Mouse (Mus musculus): Measurements from ENCODE around the gene Ehd1.
"Not testable (repeated sequence)": the region's sequence is repeated elsewhere in the genome, so short reads cannot be mapped to it uniquely, and the experiment has no call there.

Ehd1 gene

GRCm38 (mm10) chr19:6281122-6282020, 4.8 kb downstream of the Ehd1 start:
- no peak for DNase-seq

- DNase-seq: no peak
These were observed 6.5 kb downstream of the Ehd1 start for GRCm38 (mm10) chr19:6283001-6283400.

GRCm38 (mm10) chr19:6284502-6284901, 8.0 kb downstream of the Ehd1 start:
- no peak for DNase-seq

GRCm38 (mm10) chr19:6285226-6285625, 8.7 kb downstream of the Ehd1 start:
- DNase-seq: no peak

GRCm38 (mm10) chr19:6285632-6286433, 9.3 kb downstream of the Ehd1 start:
- DNase-seq: peak; percentile 48

- no peak for DNase-seq
These were observed 10.2 kb downstream of the Ehd1 start for GRCm38 (mm10) chr19:6286434-6287401.

GRCm38 (mm10) chr19:6288236-6288894, 11.8 kb downstream of the Ehd1 start:
- DNase-seq: no peak

GRCm38 (mm10) chr19:6289696-6290238, 13.2 kb downstream of the Ehd1 start:
- DNase-seq: no peak

- DNase-seq: not testable (repeated sequence)
These were observed 14.2 kb downstream of the Ehd1 start for GRCm38 (mm10) chr19:6290720-6291116.

- peak; percentile 89 for DNase-seq
These were observed 14.7 kb downstream of the Ehd1 start for GRCm38 (mm10) chr19:6291117-6291781.

- DNase-seq: no peak
These were observed 15.7 kb downstream of the Ehd1 start for GRCm38 (mm10) chr19:6292262-6292661.

GRCm38 (mm10) chr19:6294301-6294700, 17.8 kb downstream of the Ehd1 start:
- no peak for DNase-seq

- no peak for DNase-seq
These were observed 20.2 kb downstream of the Ehd1 start for GRCm38 (mm10) chr19:6296551-6297210.

- DNase-seq: peak; percentile 65
These were observed 21.1 kb downstream of the Ehd1 start for GRCm38 (mm10) chr19:6297641-6298040.

- DNase-seq: no peak
These were observed 22.5 kb downstream of the Ehd1 start for GRCm38 (mm10) chr19:6299003-6299402.

GRCm38 (mm10) chr19:6299450-6300267, 23.1 kb downstream of the Ehd1 start:
- no peak for DNase-seq

- peak; percentile 58 for DNase-seq
These were observed 23.9 kb downstream of the Ehd1 start for GRCm38 (mm10) chr19:6300402-6300841.

- no peak for DNase-seq
These were observed 25.6 kb downstream of the Ehd1 start for GRCm38 (mm10) chr19:6302114-6302513.

- no peak for DNase-seq
These were observed 26.0 kb downstream of the Ehd1 start for GRCm38 (mm10) chr19:6302522-6302921.

GRCm38 (mm10) chr19:6303831-6304230, 27.3 kb downstream of the Ehd1 start:
- no peak for DNase-seq
